Mouse (Mus musculus): Measurements from ENCODE around the gene Serpinb1a.
"Not testable (repeated sequence)": the region's sequence is repeated elsewhere in the genome, so short reads cannot be mapped to it uniquely, and the experiment has no call there.

Gene Serpinb1a

GRCm38 (mm10) chr13:32850668-32851404 lies at the start of gene Serpinb1a:
Serpinb1a (minus strand) TSS chr13:32851185.
- no peak for DNase-seq (ENCODE audit: low spot score)

- DNase-seq (ENCODE audit: low spot score), result peak; percentile 35
Observed at GRCm38 (mm10) chr13:32900639-32901038, 49.7 kb upstream of the Serpinb1a start.

GRCm38 (mm10) chr13:32899114-32899513 lies 48.1 kb upstream of the Serpinb1a start:
- not testable (repeated sequence) for DNase-seq (ENCODE audit: low spot score)

- DNase-seq (ENCODE audit: low spot score), result no peak
Observed at GRCm38 (mm10) chr13:32898111-32898510, 47.1 kb upstream of the Serpinb1a start, which contains the start of gene Serpinb1c. Serpinb1c (minus strand) TSS chr13:32898211.

- no peak for DNase-seq (ENCODE audit: low spot score)
Observed at GRCm38 (mm10) chr13:32896931-32897330, 45.9 kb upstream of the Serpinb1a start.

GRCm38 (mm10) chr13:32884755-32885154 lies 33.8 kb upstream of the Serpinb1a start:
- DNase-seq (ENCODE audit: low spot score), result no peak

GRCm38 (mm10) chr13:32873862-32874261 lies 22.9 kb upstream of the Serpinb1a start:
- no peak for DNase-seq (ENCODE audit: low spot score)

GRCm38 (mm10) chr13:32868843-32869242 lies 17.9 kb upstream of the Serpinb1a start:
- no peak for DNase-seq (ENCODE audit: low spot score)

- DNase-seq (ENCODE audit: low spot score), result not testable (repeated sequence)
Observed at GRCm38 (mm10) chr13:32868233-32868632, 17.2 kb upstream of the Serpinb1a start.

- DNase-seq (ENCODE audit: low spot score), result no peak
Observed at GRCm38 (mm10) chr13:32867030-32867429, 16.0 kb upstream of the Serpinb1a start.

- peak; percentile 45 for DNase-seq (ENCODE audit: low spot score)
Observed at GRCm38 (mm10) chr13:32866484-32866883, 15.5 kb upstream of the Serpinb1a start.

GRCm38 (mm10) chr13:32865591-32865990 lies 14.6 kb upstream of the Serpinb1a start:
- no peak for DNase-seq (ENCODE audit: low spot score)

- not testable (repeated sequence) for DNase-seq (ENCODE audit: low spot score)
Observed at GRCm38 (mm10) chr13:32864529-32864928, 13.5 kb upstream of the Serpinb1a start.

- no peak for DNase-seq (ENCODE audit: low spot score)
Observed at GRCm38 (mm10) chr13:32863456-32863855, 12.5 kb upstream of the Serpinb1a start.

- DNase-seq (ENCODE audit: low spot score), result no peak
Observed at GRCm38 (mm10) chr13:32860821-32861220, 9.8 kb upstream of the Serpinb1a start.

- DNase-seq (ENCODE audit: low spot score), result no peak
Observed at GRCm38 (mm10) chr13:32853073-32853472, 2.1 kb upstream of the Serpinb1a start.

- no peak for DNase-seq (ENCODE audit: low spot score)
Observed at GRCm38 (mm10) chr13:32852539-32852938, 1.6 kb upstream of the Serpinb1a start.

- DNase-seq (ENCODE audit: low spot score), result peak; percentile 51
Observed at GRCm38 (mm10) chr13:32851967-32852366, 982 bp upstream of the Serpinb1a start.

GRCm38 (mm10) chr13:32850156-32850555 lies 829 bp downstream of the Serpinb1a start:
- no peak for DNase-seq (ENCODE audit: low spot score)

GRCm38 (mm10) chr13:32849531-32850123 lies 1.4 kb downstream of the Serpinb1a start:
- no peak for DNase-seq (ENCODE audit: low spot score)

- no peak for DNase-seq (ENCODE audit: low spot score)
Observed at GRCm38 (mm10) chr13:32849092-32849491, 1.9 kb downstream of the Serpinb1a start.

GRCm38 (mm10) chr13:32846221-32846620 lies 4.8 kb downstream of the Serpinb1a start:
- DNase-seq (ENCODE audit: low spot score), result no peak

GRCm38 (mm10) chr13:32841349-32841748 lies 9.6 kb downstream of the Serpinb1a start:
- DNase-seq (ENCODE audit: low spot score), result no peak

Data from layer of hippocampus, adult 9-10 months (tissue).